Mouse (Mus musculus) midbrain, embryonic 11.5 days (tissue): ENCODE results near the gene Insl5. TPM values are rescaled to one million over a fixed set of nuclear protein-coding genes. Genes with fewer than 3 reads are reported as not detected.

ENCODE experiments used
- ATAC-seq: fragments of 200-750 bp; cut with Nextera tagmentation; 2 replicates; pipeline ENCODE4 v1.8.0; 2017; ENCODE audit warnings: moderate TSS enrichment, moderate library complexity; ENCODE audit not compliant: low FRiP score
- DNase-seq: peaks from one replicate; pipeline ENCODE4 v3.0.0; 2015; ENCODE audit warnings: low spot score; ENCODE audit errors: missing footprints
- H3K27ac ChIP-seq: fragments of 300-500 bp; sonication (generic); 2 replicates; pipeline ENCODE4 v1.5.1; 2014; ENCODE audit warnings: low read depth, low read length
- H3K27me3 ChIP-seq: fragments of 300-500 bp; sonication (generic); 2 replicates; pipeline ENCODE4 v1.6.1; 2014; ENCODE audit warnings: mild to moderate bottlenecking, low read length, moderate library complexity, mixed read lengths; ENCODE audit not compliant: control insufficient read depth, insufficient read depth
- H3K36me3 ChIP-seq: fragments of 300-500 bp; sonication (generic); 2 replicates; pipeline ENCODE4 v1.6.1; 2014; ENCODE audit warnings: mild to moderate bottlenecking, low read length, moderate library complexity, mixed read lengths; ENCODE audit not compliant: control insufficient read depth, insufficient read depth
- H3K4me1 ChIP-seq: fragments of 300-500 bp; sonication (generic); 2 replicates; pipeline ENCODE4 v1.6.1; 2014; ENCODE audit warnings: low read length; ENCODE audit not compliant: control insufficient read depth, insufficient read depth
- H3K4me2 ChIP-seq: fragments of 300-500 bp; sonication (generic); 2 replicates; pipeline ENCODE4 v1.6.1; 2014; ENCODE audit warnings: mild to moderate bottlenecking, moderate library complexity
- H3K4me3 ChIP-seq: fragments of 300-500 bp; sonication (generic); 2 replicates; pipeline ENCODE4 v1.5.1; 2014; ENCODE audit warnings: low read depth, low read length
- H3K9ac ChIP-seq: fragments of 300-500 bp; sonication (generic); 2 replicates; pipeline ENCODE4 v1.6.1; 2014; ENCODE audit warnings: low read length
- H3K9me3 ChIP-seq: fragments of 300-500 bp; sonication (generic); 2 replicates; pipeline ENCODE4 v1.6.1; 2016; ENCODE audit warnings: low read length; ENCODE audit not compliant: control insufficient read depth
- WGBS: fragments of 180-500 bp; shearing (Covaris S2); extraction: QIAGEN DNeasy Blood & Tissue Kit; methylation state at CpG from one replicate; pipeline ENCODE4 v1.1.7; 2014; 5-methylcytosine and 5-hydroxymethylcytosine counted together
- polyA plus RNA-seq: library from polyadenylated mRNA; unstranded; fragments of >200 nt; fragmentation: Nextera tagmentation; extraction: Ambion mirVana; gene quantifications from 2 replicates; pipeline ENCODE4 v1.2.1, GENCODE M21; 2014

Insl5 gene
- polyA plus RNA-seq, 1 experiment from 2014 or later: 0.23 TPM

- H3K27me3 ChIP-seq: no peaks in the 10 kb centered on the region
Observed at GRCm38 (mm10) chr4:102986917-102987316, 39.7 kb downstream of the Insl5 start.

DNA sequence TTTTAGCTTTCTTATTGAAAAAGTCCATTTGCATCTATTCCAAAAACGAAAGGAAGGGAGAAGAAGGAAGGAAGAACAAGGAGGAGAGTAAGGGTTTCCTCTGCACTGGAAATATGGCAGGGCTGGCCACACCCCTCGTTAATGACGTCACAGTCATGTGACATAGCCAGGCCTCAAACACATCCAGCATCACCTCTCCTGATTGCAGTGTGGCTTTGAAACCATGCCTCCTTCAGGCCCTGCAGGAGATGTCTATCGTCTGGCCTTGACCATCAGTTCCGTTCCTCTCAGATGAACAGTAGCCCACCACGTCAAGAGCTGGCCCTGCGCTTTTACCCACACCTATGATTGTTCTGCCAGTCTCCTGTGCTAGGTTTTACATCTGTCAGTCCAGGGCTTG, 40.5 kb downstream of the Insl5 start:
- H3K36me3 ChIP-seq: no peaks in the 10 kb centered on the region
- H3K27me3 ChIP-seq: no peaks in the 10 kb centered on the region
- no peak overlapping the region for H3K4me3 ChIP-seq
- no peaks in the 10 kb centered on the region for H3K9me3 ChIP-seq
- no peak for ATAC-seq
- peak; percentile 80 for DNase-seq
- WGBS: 70% methylated on average over 7 of the region's 7 CpGs
- H3K4me1 ChIP-seq: no peaks in the 10 kb centered on the region
- H3K4me2 ChIP-seq: no peak overlapping the region
- no peak overlapping the region for H3K9ac ChIP-seq
- H3K27ac ChIP-seq: no peak overlapping the region

More at GRCm38 (mm10) chr4:102986917-102987316, 39.7 kb downstream of the Insl5 start:
- Histone ChIP-seq H3K4me2 (no peak overlapping the region), H3K9me3 (no peaks in the 10 kb centered on the region), H3K9ac (no peak overlapping the region), H3K27ac (no peak overlapping the region), H3K36me3 (no peaks in the 10 kb centered on the region), H3K4me1 (no peaks in the 10 kb centered on the region), H3K4me3 (no peak overlapping the region)
- DNase-seq (peak; percentile 92), ATAC-seq (peak; percentile 62; the same call in 1 of the 2 replicates)
- 2% methylated on average over 2 of the region's 2 CpGs for whole genome bisulfite sequencing

DNA sequence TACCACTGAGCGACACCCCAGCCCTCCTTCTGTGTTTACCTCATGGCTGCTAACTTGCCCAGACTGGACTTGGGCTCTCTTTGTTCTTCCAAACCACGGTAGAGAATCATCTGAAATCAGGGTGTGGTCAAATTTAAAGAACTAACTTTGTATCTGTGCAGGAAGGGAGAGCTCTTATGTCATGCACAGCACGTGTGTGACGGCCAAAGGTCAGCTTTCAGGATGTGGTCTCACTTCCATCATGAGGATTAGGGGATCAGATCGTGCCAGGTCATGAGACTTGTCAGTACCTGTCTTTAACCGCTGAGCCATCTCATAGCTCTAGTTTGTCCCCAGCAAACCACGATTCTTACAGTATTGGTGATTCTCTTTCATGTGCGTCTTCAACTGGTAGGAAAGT, 44.9 kb downstream of the Insl5 start:
- DNase-seq (no peak), ATAC-seq (no peak)
- Histone ChIP-seq H3K9ac (no peak overlapping the region), H3K9me3 (no peaks in the 10 kb centered on the region), H3K4me1 (peaks cover 9% of the 10 kb centered on the region), H3K27ac (no peak overlapping the region), H3K4me3 (no peak overlapping the region), H3K36me3 (no peaks in the 10 kb centered on the region), H3K27me3 (peaks cover 3% of the 10 kb centered on the region), H3K4me2 (no peak overlapping the region)
- WGBS: 89% methylated on average over 8 of the region's 8 CpGs

- Histone ChIP-seq H3K9ac (no peak overlapping the region), H3K4me1 (peaks cover 14% of the 10 kb centered on the region), H3K4me2 (no peak overlapping the region), H3K36me3 (no peaks in the 10 kb centered on the region), H3K4me3 (no peak overlapping the region), H3K27me3 (peaks cover 3% of the 10 kb centered on the region), H3K27ac (no peak overlapping the region), H3K9me3 (no peaks in the 10 kb centered on the region)
- WGBS: 65% methylated on average over 5 of the region's 5 CpGs
- ATAC-seq: no peak
- peak; percentile 81 for DNase-seq
Observed at GRCm38 (mm10) chr4:102979385-102979784, 47.3 kb downstream of the Insl5 start.

- Histone ChIP-seq H3K36me3 (no peaks in the 10 kb centered on the region), H3K4me3 (peak within 1 kb of the TSS; percentile 20), H3K27ac (no peak within 1 kb of the TSS), H3K27me3 (peaks cover 3% of the 10 kb centered on the region), H3K9me3 (no peaks in the 10 kb centered on the region), H3K4me1 (peaks cover 14% of the 10 kb centered on the region), H3K4me2 (peak within 1 kb of the TSS; percentile 57), H3K9ac (no peak within 1 kb of the TSS)
- peak; percentile 62 for ATAC-seq
- 2% methylated on average over 13 of the region's 13 CpGs for WGBS
- DNase-seq: peak; percentile 92
Observed at GRCm38 (mm10) chr4:102978440-102978839, 48.2 kb downstream of the Insl5 start, which contains the start of gene Tctex1d1. Tctex1d1 (plus strand) TSS chr4:102978606.

DNA sequence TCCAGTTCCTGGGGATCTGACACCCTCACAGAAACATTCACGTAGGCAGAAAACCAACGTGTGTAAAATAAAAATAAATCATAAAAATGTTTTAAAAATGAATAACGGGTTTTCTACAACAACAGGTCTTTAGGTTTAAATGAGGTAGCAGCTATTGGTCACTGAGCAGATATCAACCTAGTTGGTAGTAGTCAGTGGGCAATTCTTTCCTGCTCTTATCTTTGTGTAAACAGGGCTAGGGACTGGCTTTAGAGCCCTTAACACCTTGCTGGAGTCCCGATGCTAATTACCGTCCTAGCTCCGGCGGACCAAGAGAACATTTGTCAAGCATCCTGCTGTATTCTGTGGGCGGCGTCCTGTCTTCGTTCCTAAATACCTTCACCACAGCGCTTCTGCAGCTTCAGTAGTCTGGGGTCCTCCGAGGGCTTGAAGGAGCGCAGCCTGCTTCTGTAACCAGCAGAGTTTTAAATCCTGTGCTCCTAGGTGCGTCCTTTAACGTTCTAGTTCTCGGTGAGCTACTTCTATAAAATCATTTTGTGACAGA, 48.8 kb downstream of the Insl5 start:
- H3K4me3 ChIP-seq: no peak overlapping the region
- H3K4me2 ChIP-seq: peak overlapping the region; percentile 57
- peak; percentile 90 for DNase-seq
- no peaks in the 10 kb centered on the region for H3K9me3 ChIP-seq
- peak; percentile 47 for ATAC-seq
- no peaks in the 10 kb centered on the region for H3K36me3 ChIP-seq
- peaks cover 14% of the 10 kb centered on the region for H3K4me1 ChIP-seq
- H3K9ac ChIP-seq: no peak overlapping the region
- peaks cover 3% of the 10 kb centered on the region for H3K27me3 ChIP-seq
- WGBS: 12% methylated on average over 16 of the region's 16 CpGs
- H3K27ac ChIP-seq: no peak overlapping the region

DNA sequence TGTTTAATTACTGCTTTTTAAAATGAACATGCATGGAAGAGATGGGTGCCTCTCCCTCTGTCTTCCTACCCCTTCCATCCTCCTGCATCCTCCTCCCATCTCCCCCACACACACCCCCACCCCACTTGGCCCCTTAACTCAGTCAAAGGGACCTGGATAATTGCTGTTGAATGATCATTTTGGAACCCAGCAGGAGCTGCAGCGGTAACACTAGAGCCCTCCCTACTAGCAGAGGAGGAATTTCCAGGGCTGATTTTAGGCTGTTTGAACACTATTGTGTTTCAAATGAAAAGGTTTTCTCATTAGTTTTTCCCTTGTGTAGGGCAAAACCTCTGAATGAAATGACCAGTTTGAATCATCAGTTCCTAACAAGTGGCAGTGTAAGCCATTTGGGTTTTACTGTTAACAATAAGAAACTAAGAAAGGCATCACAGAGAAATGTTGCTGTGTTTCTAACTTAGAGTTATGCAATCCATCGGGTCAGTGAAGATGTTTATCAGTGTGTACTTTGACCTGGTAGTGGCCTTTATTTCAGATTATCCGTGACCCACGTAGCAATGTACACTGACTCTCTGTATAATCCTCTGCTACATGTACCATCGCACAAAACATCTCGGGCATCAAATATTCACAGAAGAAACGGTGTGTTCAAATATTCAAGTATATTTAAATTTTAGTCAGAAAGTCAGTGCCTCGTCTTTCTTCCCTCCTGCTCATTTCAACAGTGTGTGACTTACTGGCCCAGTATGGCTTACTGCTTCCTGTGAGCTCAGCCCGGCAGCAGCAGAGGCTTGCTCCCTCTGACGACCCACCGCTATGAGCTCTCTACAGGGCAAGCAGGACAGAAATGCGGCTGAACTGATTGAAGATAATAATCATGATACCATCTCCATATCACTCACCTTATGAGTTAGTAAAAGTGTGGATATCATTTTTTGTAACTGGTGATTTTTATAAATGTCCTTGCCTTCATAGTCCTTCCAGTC, 50.1 kb downstream of the Insl5 start:
- no peaks in the 10 kb centered on the region for H3K36me3 ChIP-seq

GRCm38 (mm10) chr4:102974172-102974571, 52.5 kb downstream of the Insl5 start:
- H3K27ac ChIP-seq: no peak overlapping the region
- H3K4me2 ChIP-seq: no peak overlapping the region
- WGBS: 72% methylated on average over 5 of the region's 5 CpGs
- H3K27me3 ChIP-seq: peaks cover 3% of the 10 kb centered on the region
- peaks cover 14% of the 10 kb centered on the region for H3K4me1 ChIP-seq
- ATAC-seq (no peak), DNase-seq (peak; percentile 69)
- no peak overlapping the region for H3K4me3 ChIP-seq
- H3K36me3 ChIP-seq: no peaks in the 10 kb centered on the region
- H3K9ac ChIP-seq: no peak overlapping the region
- H3K9me3 ChIP-seq: no peaks in the 10 kb centered on the region

More for the DNA sequence above, 50.1 kb downstream of the Insl5 start:
- Histone ChIP-seq H3K27ac (no peak overlapping the region), H3K9me3 (no peaks in the 10 kb centered on the region), H3K4me2 (no peak overlapping the region), H3K9ac (no peak overlapping the region), H3K27me3 (peaks cover 3% of the 10 kb centered on the region), H3K4me3 (no peak overlapping the region), H3K4me1 (peaks cover 14% of the 10 kb centered on the region)
- ATAC-seq (peak; percentile 23; the same call in 1 of the 2 replicates), DNase-seq (peak; percentile 92)
- WGBS: 16% methylated on average over 12 of the region's 12 CpGs

GRCm38 (mm10) chr4:102972071-102972470, 54.6 kb downstream of the Insl5 start:
- Histone ChIP-seq H3K4me1 (peaks cover 5% of the 10 kb centered on the region; the same call in 1 of the 2 replicates), H3K4me2 (no peak overlapping the region), H3K27me3 (no peaks in the 10 kb centered on the region), H3K36me3 (no peaks in the 10 kb centered on the region), H3K9me3 (no peaks in the 10 kb centered on the region), H3K9ac (no peak overlapping the region), H3K27ac (no peak overlapping the region), H3K4me3 (no peak overlapping the region)
- no peak for DNase-seq
- ATAC-seq: no peak
- WGBS: 73% methylated on average over 3 of the region's 3 CpGs
